Mouse (Mus musculus) urinary bladder, adult 2 months (tissue): Measurements from ENCODE around the gene Fpr3. TPM values are rescaled to one million over a fixed set of nuclear protein-coding genes. Genes with fewer than 3 reads are reported as not detected.
"Not testable (repeated sequence)": the region's sequence is repeated elsewhere in the genome, so short reads cannot be mapped to it uniquely, and the experiment has no call there.

Experiments
- DNase-seq: peaks from one replicate; pipeline ENCODE4 v3.0.0; 2022; ENCODE audit warnings: low spot score
- polyA plus RNA-seq: library from polyadenylated mRNA; depleted of rRNA; stranded (reverse); fragments of >200 nt; gene quantifications from 2 replicates; pipeline ENCODE4 v1.2.3, GENCODE M21; 2012; rRNA removed

The Fpr3 gene
- polyA plus RNA-seq, result not detected in 2 replicates

- DNase-seq, result no peak
Measured at GRCm38 (mm10) chr17:17887774-17888248, at the start of gene Fpr3, which contains the start of gene Fpr2. Fpr3 (plus strand) TSS chr17:17887852. Fpr2 (plus strand) TSS chr17:17887824.

- DNase-seq, result peak; percentile 95
Measured at GRCm38 (mm10) chr17:17837919-17838701, 49.5 kb upstream of the Fpr3 start.

- no peak for DNase-seq
Measured at GRCm38 (mm10) chr17:17839276-17839675, 48.4 kb upstream of the Fpr3 start.

GRCm38 (mm10) chr17:17840796-17841195 lies 46.9 kb upstream of the Fpr3 start:
- DNase-seq, result no peak

GRCm38 (mm10) chr17:17843534-17844261 lies 44.0 kb upstream of the Fpr3 start:
- DNase-seq, result no peak

GRCm38 (mm10) chr17:17844606-17845005 lies 43.0 kb upstream of the Fpr3 start:
- not testable (repeated sequence) for DNase-seq

- DNase-seq, result no peak
Measured at GRCm38 (mm10) chr17:17845187-17846027, 42.2 kb upstream of the Fpr3 start.

- DNase-seq, result no peak
Measured at GRCm38 (mm10) chr17:17848988-17849387, 38.7 kb upstream of the Fpr3 start.

GRCm38 (mm10) chr17:17849906-17850712 lies 37.5 kb upstream of the Fpr3 start:
- no peak for DNase-seq

- no peak for DNase-seq
Measured at GRCm38 (mm10) chr17:17855064-17855838, 32.4 kb upstream of the Fpr3 start, which contains the start of gene Has1. Has1 (minus strand) TSS chr17:17855205.

GRCm38 (mm10) chr17:17856612-17857011 lies 31.0 kb upstream of the Fpr3 start:
- no peak for DNase-seq

- no peak for DNase-seq
Measured at GRCm38 (mm10) chr17:17857446-17857845, 30.2 kb upstream of the Fpr3 start.

- DNase-seq, result no peak
Measured at GRCm38 (mm10) chr17:17860110-17860509, 27.5 kb upstream of the Fpr3 start.

- no peak for DNase-seq
Measured at GRCm38 (mm10) chr17:17862360-17862759, 25.3 kb upstream of the Fpr3 start.

- DNase-seq, result no peak
Measured at GRCm38 (mm10) chr17:17865168-17865567, 22.5 kb upstream of the Fpr3 start.

GRCm38 (mm10) chr17:17866801-17867469 lies 20.7 kb upstream of the Fpr3 start:
- no peak for DNase-seq

- no peak for DNase-seq
Measured at GRCm38 (mm10) chr17:17870892-17871550, 16.6 kb upstream of the Fpr3 start.

GRCm38 (mm10) chr17:17871697-17872096 lies 16.0 kb upstream of the Fpr3 start:
- no peak for DNase-seq

GRCm38 (mm10) chr17:17879347-17879746 lies 8.3 kb upstream of the Fpr3 start:
- DNase-seq, result no peak
